Mouse (Mus musculus) testis, adult 2 months (tissue): ENCODE measurements around the gene Fn3k. TPM values are rescaled to one million over a fixed set of nuclear protein-coding genes. Genes with fewer than 3 reads are reported as not detected.

Experiments
- H3K27ac ChIP-seq: fragments of 200-500 bp; 2 replicates; pipeline ENCODE4 v1.5.1; 2012; ENCODE audit warnings: low read depth, low read length; ENCODE audit not compliant: control insufficient read depth, insufficient read depth
- H3K27me3 ChIP-seq: fragments of 200-500 bp; 2 replicates; pipeline ENCODE4 v1.6.1; 2012; ENCODE audit warnings: mild to moderate bottlenecking, low read length, moderate library complexity; ENCODE audit not compliant: control insufficient read depth, insufficient read depth
- H3K36me3 ChIP-seq: fragments of 200-500 bp; 2 replicates; pipeline ENCODE4 v1.6.1; 2012; ENCODE audit warnings: mild to moderate bottlenecking, low read length; ENCODE audit not compliant: control insufficient read depth, insufficient read depth
- H3K4me1 ChIP-seq: fragments of 200-500 bp; 2 replicates; pipeline ENCODE4 v1.6.1; 2012; ENCODE audit warnings: low read length; ENCODE audit not compliant: control insufficient read depth, insufficient read depth
- H3K4me3 ChIP-seq: fragments of 200-500 bp; 2 replicates; pipeline ENCODE4 v1.5.1; 2012; ENCODE audit warnings: low read depth, mild to moderate bottlenecking, low read length, moderate library complexity, mixed read lengths; ENCODE audit not compliant: control insufficient read depth
- CTCF ChIP-seq: fragments of 200-500 bp; IDR thresholded peaks from 2 replicates; pipeline ENCODE4 v1.5.1; 2012; ENCODE audit warnings: low read depth, mild to moderate bottlenecking, inconsistent platforms, low read length, moderate library complexity; ENCODE audit not compliant: control insufficient read depth, insufficient read depth, insufficient replicate concordance
- POLR2A ChIP-seq: fragments of 200-500 bp; IDR thresholded peaks from 2 replicates; pipeline ENCODE4 v1.6.1; 2012; ENCODE audit warnings: low read depth, mild to moderate bottlenecking, inconsistent platforms, low read length, moderate library complexity; ENCODE audit not compliant: control insufficient read depth
- polyA plus RNA-seq: library from polyadenylated mRNA; depleted of rRNA; stranded (reverse); fragments of >200 nt; gene quantifications from 2 replicates; pipeline ENCODE4 v1.2.3, GENCODE M21; 2012; rRNA removed

Fn3k gene
- 0.09 and 0.11 TPM in 2 replicates for polyA plus RNA-seq

- Histone ChIP-seq H3K4me1 (peaks cover 5% of the 10 kb centered on the region), H3K27ac (no peak within 1 kb of the TSS), H3K27me3 (no peaks in the 10 kb centered on the region), H3K4me3 (peak within 1 kb of the TSS; percentile 9), H3K36me3 (no peaks in the 10 kb centered on the region; the same call in 1 of the 2 replicates)
- TF ChIP-seq CTCF (no peak), POLR2A (no peak)
Measured at GRCm38 (mm10) chr11:121434156-121435155, at the start of gene Fn3k. Fn3k (plus strand) TSS chr11:121434913.

- Histone ChIP-seq H3K4me1 (peaks cover 8% of the 10 kb centered on the region), H3K4me3 (peak within 1 kb of the TSS; percentile 56), H3K27ac (no peak within 1 kb of the TSS), H3K27me3 (no peaks in the 10 kb centered on the region), H3K36me3 (no peaks in the 10 kb centered on the region)
- TF ChIP-seq CTCF: no peak
- no peak for TF ChIP-seq POLR2A
Measured at GRCm38 (mm10) chr11:121387750-121388553, 46.8 kb upstream of the Fn3k start, which contains the start of gene Rab40b. Rab40b (minus strand) TSS chr11:121388251.

GRCm38 (mm10) chr11:121388554-121388945 lies 46.2 kb upstream of the Fn3k start:
- H3K27me3 ChIP-seq: no peaks in the 10 kb centered on the region
- H3K36me3 ChIP-seq: no peaks in the 10 kb centered on the region
- no peak overlapping the region for H3K27ac ChIP-seq
- TF ChIP-seq CTCF: no peak
- TF ChIP-seq POLR2A: no peak
- no peak overlapping the region for H3K4me3 ChIP-seq
- peaks cover 8% of the 10 kb centered on the region for H3K4me1 ChIP-seq

GRCm38 (mm10) chr11:121390793-121391192 lies 43.9 kb upstream of the Fn3k start:
- H3K36me3 ChIP-seq: no peaks in the 10 kb centered on the region
- TF ChIP-seq POLR2A (no peak), CTCF (no peak)
- H3K27me3 ChIP-seq: no peaks in the 10 kb centered on the region
- peaks cover 8% of the 10 kb centered on the region for H3K4me1 ChIP-seq
- H3K4me3 ChIP-seq: no peak overlapping the region
- no peak overlapping the region for H3K27ac ChIP-seq

DNA sequence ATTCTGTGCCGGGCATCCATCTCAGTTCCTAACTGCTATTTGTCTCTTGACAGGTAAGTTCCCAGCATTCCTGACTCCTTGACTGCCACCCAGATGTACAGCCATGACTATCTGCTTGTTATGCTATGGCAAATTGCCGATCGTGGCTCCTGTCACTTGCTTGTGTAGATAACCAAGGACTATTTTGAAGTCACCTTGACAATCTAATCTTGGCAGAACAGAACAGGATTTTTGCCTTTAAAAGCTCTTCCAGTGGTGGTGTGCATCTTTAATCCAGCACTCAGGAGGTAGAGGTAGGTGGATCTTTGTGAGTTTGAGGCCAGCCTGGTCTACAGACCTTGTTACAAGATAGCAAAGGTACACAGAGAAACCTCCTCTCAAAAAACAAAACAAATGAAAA lies 42.3 kb upstream of the Fn3k start:
- H3K27me3 ChIP-seq: no peaks in the 10 kb centered on the region
- H3K36me3 ChIP-seq: no peaks in the 10 kb centered on the region
- no peak overlapping the region for H3K27ac ChIP-seq
- peaks cover 8% of the 10 kb centered on the region for H3K4me1 ChIP-seq
- H3K4me3 ChIP-seq: no peak overlapping the region
- TF ChIP-seq CTCF (no peak), POLR2A (no peak)

GRCm38 (mm10) chr11:121407366-121408155 lies 27.2 kb upstream of the Fn3k start:
- TF ChIP-seq CTCF (no peak), POLR2A (no peak)
- H3K4me3 ChIP-seq: no peak overlapping the region
- no peaks in the 10 kb centered on the region for H3K4me1 ChIP-seq
- no peak overlapping the region for H3K27ac ChIP-seq
- no peaks in the 10 kb centered on the region for H3K36me3 ChIP-seq
- no peaks in the 10 kb centered on the region for H3K27me3 ChIP-seq
